Mouse (Mus musculus) heart, embryonic 10.5 days (tissue): ENCODE data around the gene Gnat2. TPM values are rescaled to one million over a fixed set of nuclear protein-coding genes. Genes with fewer than 3 reads are reported as not detected.

Experiments used
- DNase-seq: peaks from one replicate; pipeline ENCODE4 v3.0.0-alpha.2; 2017; ENCODE audit warnings: low spot score
- H3K27ac ChIP-seq: fragments of 300-500 bp; sonication (generic); 2 replicates; pipeline ENCODE4 v1.5.1; 2016; ENCODE audit warnings: mild to moderate bottlenecking
- H3K27me3 ChIP-seq: fragments of 300-500 bp; sonication (generic); 2 replicates; pipeline ENCODE4 v1.6.1; 2016; ENCODE audit warnings: mild to moderate bottlenecking; ENCODE audit not compliant: poor library complexity, insufficient read depth, severe bottlenecking
- H3K36me3 ChIP-seq: fragments of 300-500 bp; sonication (generic); 2 replicates; pipeline ENCODE4 v1.6.1; 2016; ENCODE audit warnings: mild to moderate bottlenecking, moderate library complexity
- H3K4me1 ChIP-seq: fragments of 300-500 bp; sonication (generic); 2 replicates; pipeline ENCODE4 v1.6.1; 2016; ENCODE audit warnings: mild to moderate bottlenecking
- H3K4me3 ChIP-seq: fragments of 300-500 bp; sonication (generic); 2 replicates; pipeline ENCODE4 v1.5.1; 2016; ENCODE audit warnings: mild to moderate bottlenecking, moderate library complexity
- H3K9me3 ChIP-seq: fragments of 300-500 bp; sonication (generic); 2 replicates; pipeline ENCODE4 v1.6.1; 2016; ENCODE audit warnings: mild to moderate bottlenecking, moderate library complexity
- WGBS: fragments of 180-500 bp; shearing (Covaris S2); methylation state at CpG from one replicate; pipeline ENCODE4 v1.1.7; 2016; 5-methylcytosine and 5-hydroxymethylcytosine counted together
- polyA plus RNA-seq: library from polyadenylated mRNA; unstranded; fragments of >200 nt; fragmentation: Nextera tagmentation; extraction: Ambion mirVana; gene quantifications from 2 replicates; pipeline ENCODE4 v1.2.1, GENCODE M21; 2016

The Gnat2 gene
- polyA plus RNA-seq, 1 experiment from 2014 or later: 1.9 TPM

- H3K4me1 ChIP-seq: peaks cover 61% of the 10 kb centered on the region
- no peaks in the 10 kb centered on the region for H3K9me3 ChIP-seq
- DNase-seq: no peak
- peak overlapping the region; percentile 95 for H3K27ac ChIP-seq
- no peaks in the 10 kb centered on the region for H3K27me3 ChIP-seq
- WGBS: 70% methylated on average over 3 of the region's 3 CpGs
- peak overlapping the region; percentile 79 for H3K4me3 ChIP-seq
- H3K36me3 ChIP-seq: no peaks in the 10 kb centered on the region
Observed at GRCm38 (mm10) chr3:108087329-108087728, 5.3 kb upstream of the Gnat2 start.

DNA sequence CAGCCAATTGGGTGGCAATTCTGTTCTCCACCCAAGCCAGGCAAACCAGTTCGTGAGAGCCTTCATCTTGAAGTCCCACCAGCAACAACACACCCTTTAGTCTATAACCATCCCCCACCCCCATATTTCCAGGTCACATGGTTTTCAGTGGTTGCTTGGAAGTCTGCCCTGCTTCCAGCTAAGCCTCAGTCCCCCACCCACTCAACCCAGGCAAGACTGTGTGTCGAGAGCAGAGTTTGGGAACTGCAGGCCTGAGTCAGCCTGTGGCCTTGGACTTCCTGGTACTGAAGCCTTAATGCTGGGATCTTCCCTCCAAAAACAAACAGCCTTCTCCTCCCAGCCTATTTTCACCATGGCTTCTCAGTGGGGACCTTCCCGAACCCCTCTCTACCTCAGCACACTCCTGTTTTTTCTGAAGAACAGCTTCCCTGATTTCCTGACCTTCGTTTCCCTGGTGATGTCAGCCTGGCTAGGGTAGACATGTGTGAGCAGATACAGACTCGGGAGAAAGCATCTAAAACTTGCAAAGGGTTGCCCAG is 3.7 kb upstream of the Gnat2 start:
- H3K4me3 ChIP-seq: no peak overlapping the region
- peaks cover 4% of the 10 kb centered on the region; the same call in 1 of the 2 replicates for H3K27me3 ChIP-seq
- no peak for DNase-seq
- no peaks in the 10 kb centered on the region for H3K9me3 ChIP-seq
- H3K36me3 ChIP-seq: no peaks in the 10 kb centered on the region
- H3K27ac ChIP-seq: peak overlapping the region; percentile 60; the same call in 1 of the 2 replicates
- WGBS: 41% methylated on average over 5 of the region's 5 CpGs
- peaks cover 48% of the 10 kb centered on the region for H3K4me1 ChIP-seq

GRCm38 (mm10) chr3:108089916-108090315 is 2.7 kb upstream of the Gnat2 start:
- DNase-seq: no peak
- no peaks in the 10 kb centered on the region for H3K9me3 ChIP-seq
- H3K4me1 ChIP-seq: peaks cover 38% of the 10 kb centered on the region
- WGBS: 36% methylated on average over 2 of the region's 2 CpGs
- H3K4me3 ChIP-seq: no peak overlapping the region
- no peaks in the 10 kb centered on the region for H3K36me3 ChIP-seq
- H3K27ac ChIP-seq: no peak overlapping the region
- peaks cover 4% of the 10 kb centered on the region; the same call in 1 of the 2 replicates for H3K27me3 ChIP-seq

GRCm38 (mm10) chr3:108090561-108090960 is 2.0 kb upstream of the Gnat2 start:
- Histone ChIP-seq H3K4me1 (peaks cover 36% of the 10 kb centered on the region), H3K27me3 (peaks cover 4% of the 10 kb centered on the region; the same call in 1 of the 2 replicates), H3K36me3 (no peaks in the 10 kb centered on the region), H3K4me3 (no peak overlapping the region), H3K27ac (no peak overlapping the region), H3K9me3 (no peaks in the 10 kb centered on the region)
- WGBS: 84% methylated on average over 2 of the region's 2 CpGs
- DNase-seq: peak; percentile 39

DNA sequence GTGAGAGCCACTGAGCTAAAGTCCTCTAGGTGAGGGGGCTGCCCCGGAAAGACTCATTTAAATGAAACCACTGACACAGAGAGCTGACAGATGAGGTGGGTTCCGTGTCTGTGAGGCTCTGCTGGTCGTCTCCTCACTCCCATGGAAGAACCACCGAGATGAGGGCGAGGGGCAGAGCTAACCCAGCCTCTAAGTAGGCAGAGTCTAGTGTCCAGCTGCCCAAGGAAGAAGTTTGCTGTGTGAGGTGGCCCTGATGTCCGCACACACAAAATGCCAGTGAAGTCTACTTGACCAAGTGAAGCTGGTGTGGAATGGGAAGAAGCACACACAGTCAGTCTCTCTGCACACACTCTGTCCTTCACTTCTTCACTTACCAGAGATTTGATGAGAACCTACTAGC is 559 bp upstream of the Gnat2 start:
- Histone ChIP-seq H3K9me3 (no peaks in the 10 kb centered on the region), H3K4me3 (no peak overlapping the region), H3K27me3 (peaks cover 4% of the 10 kb centered on the region; the same call in 1 of the 2 replicates), H3K36me3 (no peaks in the 10 kb centered on the region), H3K4me1 (peaks cover 37% of the 10 kb centered on the region), H3K27ac (no peak overlapping the region)
- WGBS: 75% methylated on average over 6 of the region's 6 CpGs
- DNase-seq: peak; percentile 68

GRCm38 (mm10) chr3:108093306-108093705 is 717 bp downstream of the Gnat2 start:
- peaks cover 31% of the 10 kb centered on the region for H3K4me1 ChIP-seq
- 64% methylated on average over 6 of the region's 6 CpGs for WGBS

DNA sequence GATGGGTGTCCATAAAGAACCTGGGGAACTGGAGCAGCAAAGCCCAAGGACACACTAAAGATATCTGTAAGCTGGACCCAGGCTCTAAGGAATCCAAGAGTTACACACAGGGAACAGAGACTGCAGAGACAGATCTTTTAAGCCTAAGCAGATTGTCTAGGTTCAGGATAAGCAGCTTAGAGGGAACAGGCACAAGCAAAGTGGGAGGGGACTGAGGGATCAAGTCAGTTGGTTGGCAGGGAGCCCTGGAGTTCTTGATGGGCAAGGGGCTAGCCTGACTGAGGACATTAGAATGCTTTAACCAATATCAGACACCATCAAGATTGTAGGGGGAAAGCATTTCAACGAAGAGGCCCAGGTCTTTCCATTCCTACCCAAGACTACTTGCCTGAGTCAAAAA is 1.6 kb downstream of the Gnat2 start:
- peaks cover 4% of the 10 kb centered on the region; the same call in 1 of the 2 replicates for H3K27me3 ChIP-seq
- peaks cover 26% of the 10 kb centered on the region for H3K4me1 ChIP-seq

More at GRCm38 (mm10) chr3:108093306-108093705, 717 bp downstream of the Gnat2 start:
- peaks cover 4% of the 10 kb centered on the region; the same call in 1 of the 2 replicates for H3K27me3 ChIP-seq
- H3K36me3 ChIP-seq: no peaks in the 10 kb centered on the region
- no peak overlapping the region for H3K4me3 ChIP-seq
- H3K27ac ChIP-seq: no peak overlapping the region
- peak; percentile 61 for DNase-seq
- no peaks in the 10 kb centered on the region for H3K9me3 ChIP-seq

DNA sequence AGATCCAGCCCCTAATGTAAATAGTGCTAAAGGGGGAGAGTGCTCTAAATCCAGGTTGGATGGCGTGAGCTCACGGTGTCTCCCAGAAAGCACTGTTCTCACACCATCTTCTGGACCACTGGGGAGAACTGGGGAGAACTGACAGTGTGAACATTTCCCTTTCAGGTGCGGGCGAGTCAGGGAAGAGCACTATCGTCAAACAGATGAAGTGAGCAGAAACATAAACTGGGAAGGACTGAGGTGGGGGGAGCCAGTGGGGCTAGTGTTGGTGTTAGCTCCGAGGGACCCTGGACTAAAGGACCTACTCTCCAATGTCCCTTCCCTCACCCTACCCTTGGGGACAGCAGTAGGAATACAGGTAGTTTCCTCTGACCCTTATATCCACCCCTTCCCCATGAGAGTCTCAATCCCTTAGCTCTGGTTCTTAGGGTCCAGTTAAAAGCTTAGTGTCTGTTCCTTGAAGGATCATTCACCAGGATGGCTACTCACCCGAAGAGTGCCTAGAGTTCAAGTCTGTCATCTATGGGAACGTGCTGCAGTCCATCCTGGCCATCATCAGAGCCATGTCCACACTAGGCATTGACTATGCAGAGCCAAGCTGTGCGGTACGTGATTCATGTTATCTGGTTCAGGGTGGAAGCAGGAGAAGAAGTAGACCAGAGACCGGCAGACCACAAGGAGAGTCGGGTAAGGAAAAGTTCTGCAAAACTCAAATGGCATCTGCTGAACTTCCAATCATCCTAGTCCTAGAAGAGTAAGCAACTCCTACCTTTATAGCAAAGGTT is 2.6 kb downstream of the Gnat2 start:
- H3K9me3 ChIP-seq: no peaks in the 10 kb centered on the region
- H3K27ac ChIP-seq: no peak overlapping the region
- H3K27me3 ChIP-seq: peaks cover 4% of the 10 kb centered on the region; the same call in 1 of the 2 replicates
- no peak overlapping the region for H3K4me3 ChIP-seq
- H3K4me1 ChIP-seq: peaks cover 16% of the 10 kb centered on the region
- DNase-seq: peak; percentile 75
- no peaks in the 10 kb centered on the region for H3K36me3 ChIP-seq
- 86% methylated on average over 12 of the region's 12 CpGs for WGBS

More for the DNA sequence above, 1.6 kb downstream of the Gnat2 start:
- H3K4me3 ChIP-seq: no peak overlapping the region
- H3K27ac ChIP-seq: no peak overlapping the region
- DNase-seq: peak; percentile 47
- no peaks in the 10 kb centered on the region for H3K36me3 ChIP-seq
- no peaks in the 10 kb centered on the region for H3K9me3 ChIP-seq
- WGBS: 58% methylated on average over 1 of the region's 1 CpGs

GRCm38 (mm10) chr3:108096226-108096625 is 3.6 kb downstream of the Gnat2 start:
- Histone ChIP-seq H3K4me3 (no peak overlapping the region), H3K4me1 (peaks cover 13% of the 10 kb centered on the region), H3K27me3 (peaks cover 4% of the 10 kb centered on the region; the same call in 1 of the 2 replicates), H3K27ac (peak overlapping the region; percentile 67), H3K9me3 (no peaks in the 10 kb centered on the region), H3K36me3 (no peaks in the 10 kb centered on the region)
- WGBS: 45% methylated on average over 8 of the region's 8 CpGs
- peak; percentile 79 for DNase-seq

GRCm38 (mm10) chr3:108096726-108097125 is 4.1 kb downstream of the Gnat2 start:
- DNase-seq: peak; percentile 82
- H3K36me3 ChIP-seq: no peaks in the 10 kb centered on the region

DNA sequence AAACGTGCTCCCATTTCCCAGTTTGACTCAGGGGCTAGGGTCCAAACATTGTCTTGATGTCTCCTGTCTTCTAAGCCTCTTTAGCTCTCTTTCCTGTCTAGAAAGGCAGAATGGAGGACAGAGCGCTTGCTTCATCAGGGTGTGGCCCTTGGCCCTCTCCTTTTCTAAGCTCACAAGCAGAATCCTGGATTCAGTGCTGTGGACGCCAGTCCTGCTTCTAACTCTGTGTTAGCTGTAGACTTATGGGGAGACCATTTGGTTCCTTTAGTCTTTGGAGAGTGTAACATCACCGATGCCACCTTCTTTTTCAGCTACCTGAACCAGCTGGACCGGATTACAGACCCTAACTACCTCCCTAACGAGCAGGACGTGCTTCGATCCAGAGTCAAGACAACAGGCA is 5.1 kb downstream of the Gnat2 start:
- no peak overlapping the region for H3K4me3 ChIP-seq
- peaks cover 4% of the 10 kb centered on the region; the same call in 1 of the 2 replicates for H3K27me3 ChIP-seq
- H3K4me1 ChIP-seq: peaks cover 19% of the 10 kb centered on the region
- no peaks in the 10 kb centered on the region for H3K36me3 ChIP-seq
- peak; percentile 55 for DNase-seq
- 79% methylated on average over 8 of the region's 8 CpGs for WGBS
- H3K9me3 ChIP-seq: no peaks in the 10 kb centered on the region
- peak overlapping the region; percentile 44; the same call in 1 of the 2 replicates for H3K27ac ChIP-seq

More at GRCm38 (mm10) chr3:108096726-108097125, 4.1 kb downstream of the Gnat2 start:
- 58% methylated on average over 10 of the region's 10 CpGs for WGBS
- Histone ChIP-seq H3K9me3 (no peaks in the 10 kb centered on the region), H3K27ac (peak overlapping the region; percentile 67), H3K4me1 (peaks cover 18% of the 10 kb centered on the region), H3K27me3 (peaks cover 4% of the 10 kb centered on the region; the same call in 1 of the 2 replicates), H3K4me3 (no peak overlapping the region)

GRCm38 (mm10) chr3:108098316-108098715 is 5.7 kb downstream of the Gnat2 start:
- Histone ChIP-seq H3K4me1 (peaks cover 17% of the 10 kb centered on the region), H3K9me3 (no peaks in the 10 kb centered on the region), H3K4me3 (no peak overlapping the region), H3K36me3 (no peaks in the 10 kb centered on the region), H3K27me3 (peaks cover 2% of the 10 kb centered on the region; the same call in 1 of the 2 replicates), H3K27ac (0 out of 2 replicates have a peak overlapping the region, but pooled peaks have one; percentile 44)
- 53% methylated on average over 6 of the region's 6 CpGs for WGBS
- DNase-seq: peak; percentile 76

GRCm38 (mm10) chr3:108101594-108101993 is 9.0 kb downstream of the Gnat2 start:
- no peaks in the 10 kb centered on the region for H3K27me3 ChIP-seq
- no peaks in the 10 kb centered on the region for H3K36me3 ChIP-seq
- H3K9me3 ChIP-seq: no peaks in the 10 kb centered on the region
- H3K27ac ChIP-seq: no peak overlapping the region
- no peak for DNase-seq
- H3K4me1 ChIP-seq: peaks cover 24% of the 10 kb centered on the region
- no peak overlapping the region for H3K4me3 ChIP-seq
- 53% methylated on average over 3 of the region's 3 CpGs for WGBS
